Mouse (Mus musculus): ENCODE measurements around the gene Cntnap2. TPM values are rescaled to one million over a fixed set of nuclear protein-coding genes. Genes with fewer than 3 reads are reported as not detected.

Gene Cntnap2
- polyA plus RNA-seq, 1 experiment from 2014 or later = not detected

DNA sequence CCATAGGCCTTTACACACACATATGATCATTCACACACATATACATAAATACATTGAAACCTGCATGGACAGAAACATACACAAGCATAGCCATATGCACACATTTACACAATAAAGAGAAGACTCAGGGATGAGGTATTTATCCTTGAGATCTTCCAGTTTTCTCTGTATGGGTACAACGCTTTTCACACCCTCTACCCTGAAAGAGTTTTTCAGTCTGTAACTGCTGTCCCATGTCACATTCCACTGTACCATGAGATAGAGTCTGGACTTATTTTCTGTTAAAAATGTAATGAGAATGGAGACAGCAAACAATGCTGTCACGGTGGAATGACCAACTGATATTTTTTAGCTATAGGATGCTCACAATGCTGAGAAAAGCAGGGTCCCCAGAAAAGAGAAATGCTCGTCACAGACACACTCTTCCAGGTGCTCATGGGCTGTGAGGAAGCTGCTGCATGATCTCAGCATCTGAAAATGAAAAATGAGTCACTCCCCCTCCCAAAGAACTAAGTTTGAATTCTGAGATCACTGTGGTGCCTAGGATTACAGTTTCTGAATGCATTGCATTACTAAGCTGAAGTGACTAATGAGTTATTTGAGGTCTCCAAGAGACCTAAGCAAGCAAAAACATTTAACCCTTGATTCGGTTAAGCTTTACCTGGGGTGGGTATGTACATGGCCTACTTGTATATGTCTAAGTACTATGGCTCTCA lies 782.6 kb downstream of the Cntnap2 start:
- Histone ChIP-seq H3K36me3 (replicated peaks; ENCODE audit: insufficient read depth, low read length) (no peaks in the 10 kb centered on the region), H3K9ac (replicated peaks) (no peak overlapping the region), H3K4me3 (ENCODE audit: low read depth, low read length) (no peak overlapping the region), H3K4me1 (ENCODE audit: insufficient read depth) (no peaks in the 10 kb centered on the region), H3K27me3 (ENCODE audit: insufficient read depth, low read length) (no peaks in the 10 kb centered on the region), H3K27ac (ENCODE audit: low read depth) (no peak overlapping the region), H3K4me2 (ENCODE audit: low read depth, low read length) (no peak overlapping the region), H3K9me3 (ENCODE audit: low read length) (no peaks in the 10 kb centered on the region)
- DNase-seq (no peak), ATAC-seq (no peak)
- no peak for TF ChIP-seq EP300 (IDR thresholded peaks at IDR 0.05; ENCODE audit: low read depth)
- TF ChIP-seq CTCF (IDR thresholded peaks at IDR 0.05; ENCODE audit: low read depth) = no peak
- 68% methylated on average over 4 of the region's 4 CpGs for WGBS (ENCODE audit: insufficient replicate concordance)

DNA sequence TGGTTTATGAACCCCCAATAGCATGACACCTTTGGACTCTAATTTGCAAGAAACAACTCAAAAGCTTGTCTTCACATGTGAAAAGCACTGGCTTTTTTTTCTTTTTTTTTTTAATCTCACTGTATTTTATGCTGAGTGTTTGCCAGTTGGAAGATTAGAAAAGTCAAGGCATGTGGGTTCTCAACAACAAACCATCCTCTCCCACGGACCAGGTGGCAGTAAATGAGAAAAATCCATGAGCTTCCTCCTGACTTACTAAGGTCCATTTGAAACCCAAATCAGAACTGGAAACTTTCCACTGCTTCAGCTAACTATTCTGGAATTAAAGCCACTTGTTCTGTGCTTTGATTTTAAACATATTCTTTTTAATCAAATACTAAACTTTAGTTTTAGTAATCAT lies 784.6 kb downstream of the Cntnap2 start:
- 65% methylated on average over 1 of the region's 1 CpGs for WGBS (ENCODE audit: insufficient replicate concordance)
- H3K27ac ChIP-seq (ENCODE audit: low read depth) = no peak overlapping the region
- no peak for ATAC-seq
- no peaks in the 10 kb centered on the region for H3K36me3 ChIP-seq (replicated peaks; ENCODE audit: insufficient read depth, low read length)
- no peak overlapping the region for H3K4me2 ChIP-seq (ENCODE audit: low read depth, low read length)
- H3K4me1 ChIP-seq (ENCODE audit: insufficient read depth) = no peaks in the 10 kb centered on the region
- no peak for TF ChIP-seq CTCF (IDR thresholded peaks at IDR 0.05; ENCODE audit: low read depth)
- no peak for TF ChIP-seq EP300 (IDR thresholded peaks at IDR 0.05; ENCODE audit: low read depth)
- H3K9me3 ChIP-seq (ENCODE audit: low read length) = no peaks in the 10 kb centered on the region
- H3K27me3 ChIP-seq (ENCODE audit: insufficient read depth, low read length) = no peaks in the 10 kb centered on the region
- DNase-seq = no peak
- no peak overlapping the region for H3K9ac ChIP-seq (replicated peaks)
- H3K4me3 ChIP-seq (ENCODE audit: low read depth, low read length) = no peak overlapping the region

DNA sequence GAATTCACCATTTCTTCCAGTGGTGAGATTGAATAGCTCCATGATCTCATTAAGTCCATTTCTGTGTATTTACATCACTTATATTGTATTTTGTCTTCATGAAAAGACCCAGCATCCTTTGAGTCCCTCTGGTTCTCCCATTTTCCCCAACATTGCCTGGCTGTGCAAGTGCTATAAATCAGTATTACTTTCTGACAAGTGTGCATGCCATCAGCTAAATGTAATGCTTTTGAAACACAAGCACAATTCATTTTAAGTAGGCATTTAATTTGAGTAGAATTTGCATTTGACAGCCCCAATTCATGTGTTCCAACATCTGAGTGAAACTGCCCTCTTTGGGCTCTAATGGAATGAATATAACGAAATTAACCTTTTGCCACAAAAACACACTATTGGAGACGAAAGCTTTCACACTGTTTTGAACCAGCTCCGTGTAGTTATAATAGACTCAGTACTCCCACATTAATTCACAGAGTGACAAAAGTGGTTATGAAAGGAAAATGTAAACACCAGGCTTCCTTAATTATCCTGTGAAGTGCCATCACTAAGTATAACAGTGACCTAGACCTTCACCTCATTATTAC lies 812.3 kb downstream of the Cntnap2 start:
- Histone ChIP-seq H3K27me3 (ENCODE audit: insufficient read depth, low read length) (no peaks in the 10 kb centered on the region), H3K9me3 (ENCODE audit: low read length) (no peaks in the 10 kb centered on the region), H3K4me2 (ENCODE audit: low read depth, low read length) (no peak overlapping the region), H3K4me1 (ENCODE audit: insufficient read depth) (no peaks in the 10 kb centered on the region), H3K4me3 (ENCODE audit: low read depth, low read length) (no peak overlapping the region), H3K36me3 (replicated peaks; ENCODE audit: insufficient read depth, low read length) (no peaks in the 10 kb centered on the region), H3K9ac (replicated peaks) (no peak overlapping the region), H3K27ac (ENCODE audit: low read depth) (no peak overlapping the region)
- no peak for ATAC-seq
- no peak for DNase-seq
- TF ChIP-seq CTCF (IDR thresholded peaks at IDR 0.05; ENCODE audit: low read depth) = no peak
- no peak for TF ChIP-seq EP300 (IDR thresholded peaks at IDR 0.05; ENCODE audit: low read depth)
- 72% methylated on average over 3 of the region's 3 CpGs for WGBS (ENCODE audit: insufficient replicate concordance)

DNA sequence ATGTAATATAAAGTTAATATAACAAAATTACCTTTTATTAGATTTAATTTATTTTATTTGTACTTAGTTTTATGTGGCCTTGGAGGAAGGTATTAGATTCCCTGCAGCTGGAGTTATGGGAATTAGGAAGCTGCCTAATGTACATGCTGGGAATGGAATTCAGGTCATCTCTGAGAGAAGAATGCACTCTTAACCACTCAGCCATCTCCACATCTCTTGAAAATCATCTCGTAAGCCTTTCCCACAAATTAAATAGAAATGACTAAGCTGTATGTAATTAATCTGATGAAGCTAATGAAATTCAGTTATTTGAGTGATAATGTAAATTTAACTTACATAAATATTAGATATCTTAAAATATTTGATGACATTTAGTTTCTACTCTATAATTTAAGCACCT lies 826.3 kb downstream of the Cntnap2 start:
- Histone ChIP-seq H3K4me2 (ENCODE audit: low read depth, low read length) (no peak overlapping the region), H3K4me3 (ENCODE audit: low read depth, low read length) (no peak overlapping the region), H3K4me1 (ENCODE audit: insufficient read depth) (no peaks in the 10 kb centered on the region), H3K9ac (replicated peaks) (no peak overlapping the region), H3K27ac (ENCODE audit: low read depth) (no peak overlapping the region), H3K36me3 (replicated peaks; ENCODE audit: insufficient read depth, low read length) (no peaks in the 10 kb centered on the region), H3K9me3 (ENCODE audit: low read length) (no peaks in the 10 kb centered on the region), H3K27me3 (ENCODE audit: insufficient read depth, low read length) (no peaks in the 10 kb centered on the region)
- DNase-seq = no peak
- WGBS (ENCODE audit: insufficient replicate concordance) = 74% methylated on average over 1 of the region's 1 CpGs
- no peak for TF ChIP-seq EP300 (IDR thresholded peaks at IDR 0.05; ENCODE audit: low read depth)
- no peak for TF ChIP-seq CTCF (IDR thresholded peaks at IDR 0.05; ENCODE audit: low read depth)
- ATAC-seq = no peak

GRCm38 (mm10) chr6:45887901-45888300 lies 828.7 kb downstream of the Cntnap2 start:
- no peak for ATAC-seq

GRCm38 (mm10) chr6:45938263-45938662 lies 879.1 kb downstream of the Cntnap2 start:
- H3K27me3 ChIP-seq (ENCODE audit: insufficient read depth, low read length) = no peaks in the 10 kb centered on the region
- no peaks in the 10 kb centered on the region for H3K4me1 ChIP-seq (ENCODE audit: insufficient read depth)
- ATAC-seq (no peak), DNase-seq (no peak)
- H3K27ac ChIP-seq (ENCODE audit: low read depth) = no peak overlapping the region
- no peak overlapping the region for H3K4me2 ChIP-seq (ENCODE audit: low read depth, low read length)
- no peaks in the 10 kb centered on the region for H3K9me3 ChIP-seq (ENCODE audit: low read length)
- H3K36me3 ChIP-seq (replicated peaks; ENCODE audit: insufficient read depth, low read length) = no peaks in the 10 kb centered on the region
- no peak overlapping the region for H3K4me3 ChIP-seq (ENCODE audit: low read depth, low read length)
- no peak for TF ChIP-seq CTCF (IDR thresholded peaks at IDR 0.05; ENCODE audit: low read depth)
- TF ChIP-seq EP300 (IDR thresholded peaks at IDR 0.05; ENCODE audit: low read depth) = no peak
- 69% methylated on average over 3 of the region's 3 CpGs for WGBS (ENCODE audit: insufficient replicate concordance)
- no peak overlapping the region for H3K9ac ChIP-seq (replicated peaks)

More at GRCm38 (mm10) chr6:45887901-45888300, 828.7 kb downstream of the Cntnap2 start:
- H3K4me3 ChIP-seq (ENCODE audit: low read depth, low read length) = no peak overlapping the region
- no peaks in the 10 kb centered on the region for H3K27me3 ChIP-seq (ENCODE audit: insufficient read depth, low read length)
- H3K9ac ChIP-seq (replicated peaks) = no peak overlapping the region
- TF ChIP-seq EP300 (IDR thresholded peaks at IDR 0.05; ENCODE audit: low read depth) = no peak
- TF ChIP-seq CTCF (IDR thresholded peaks at IDR 0.05; ENCODE audit: low read depth) = no peak
- no peaks in the 10 kb centered on the region for H3K36me3 ChIP-seq (replicated peaks; ENCODE audit: insufficient read depth, low read length)
- no peak for DNase-seq
- H3K4me2 ChIP-seq (ENCODE audit: low read depth, low read length) = no peak overlapping the region
- H3K4me1 ChIP-seq (ENCODE audit: insufficient read depth) = no peaks in the 10 kb centered on the region
- H3K9me3 ChIP-seq (ENCODE audit: low read length) = no peaks in the 10 kb centered on the region
- no peak overlapping the region for H3K27ac ChIP-seq (ENCODE audit: low read depth)
- WGBS (ENCODE audit: insufficient replicate concordance) = 59% methylated on average over 3 of the region's 3 CpGs

All from liver, postnatal 0 days (tissue).